Mouse (Mus musculus) heart, embryonic 10.5 days (tissue): ENCODE measurements around the gene Mettl7a2. TPM values are rescaled to one million over a fixed set of nuclear protein-coding genes. Genes with fewer than 3 reads are reported as not detected.
"Not testable (repeated sequence)": the region's sequence is repeated elsewhere in the genome, so short reads cannot be mapped to it uniquely, and the experiment has no call there.

Source experiments
- DNase-seq: peaks from one replicate; pipeline ENCODE4 v3.0.0-alpha.2; 2017; ENCODE audit warnings: low spot score
- H3K27ac ChIP-seq: fragments of 300-500 bp; sonication (generic); 2 replicates; pipeline ENCODE4 v1.5.1; 2016; ENCODE audit warnings: mild to moderate bottlenecking
- H3K27me3 ChIP-seq: fragments of 300-500 bp; sonication (generic); 2 replicates; pipeline ENCODE4 v1.6.1; 2016; ENCODE audit warnings: mild to moderate bottlenecking; ENCODE audit not compliant: poor library complexity, insufficient read depth, severe bottlenecking
- H3K36me3 ChIP-seq: fragments of 300-500 bp; sonication (generic); 2 replicates; pipeline ENCODE4 v1.6.1; 2016; ENCODE audit warnings: mild to moderate bottlenecking, moderate library complexity
- H3K4me1 ChIP-seq: fragments of 300-500 bp; sonication (generic); 2 replicates; pipeline ENCODE4 v1.6.1; 2016; ENCODE audit warnings: mild to moderate bottlenecking
- H3K4me3 ChIP-seq: fragments of 300-500 bp; sonication (generic); 2 replicates; pipeline ENCODE4 v1.5.1; 2016; ENCODE audit warnings: mild to moderate bottlenecking, moderate library complexity
- H3K9me3 ChIP-seq: fragments of 300-500 bp; sonication (generic); 2 replicates; pipeline ENCODE4 v1.6.1; 2016; ENCODE audit warnings: mild to moderate bottlenecking, moderate library complexity
- WGBS: fragments of 180-500 bp; shearing (Covaris S2); methylation state at CpG from one replicate; pipeline ENCODE4 v1.1.7; 2016; 5-methylcytosine and 5-hydroxymethylcytosine counted together
- polyA plus RNA-seq: library from polyadenylated mRNA; unstranded; fragments of >200 nt; fragmentation: Nextera tagmentation; extraction: Ambion mirVana; gene quantifications from 2 replicates; pipeline ENCODE4 v1.2.1, GENCODE M21; 2016

Gene Mettl7a2
- polyA plus RNA-seq, 1 experiment from 2014 or later = not detected

DNA sequence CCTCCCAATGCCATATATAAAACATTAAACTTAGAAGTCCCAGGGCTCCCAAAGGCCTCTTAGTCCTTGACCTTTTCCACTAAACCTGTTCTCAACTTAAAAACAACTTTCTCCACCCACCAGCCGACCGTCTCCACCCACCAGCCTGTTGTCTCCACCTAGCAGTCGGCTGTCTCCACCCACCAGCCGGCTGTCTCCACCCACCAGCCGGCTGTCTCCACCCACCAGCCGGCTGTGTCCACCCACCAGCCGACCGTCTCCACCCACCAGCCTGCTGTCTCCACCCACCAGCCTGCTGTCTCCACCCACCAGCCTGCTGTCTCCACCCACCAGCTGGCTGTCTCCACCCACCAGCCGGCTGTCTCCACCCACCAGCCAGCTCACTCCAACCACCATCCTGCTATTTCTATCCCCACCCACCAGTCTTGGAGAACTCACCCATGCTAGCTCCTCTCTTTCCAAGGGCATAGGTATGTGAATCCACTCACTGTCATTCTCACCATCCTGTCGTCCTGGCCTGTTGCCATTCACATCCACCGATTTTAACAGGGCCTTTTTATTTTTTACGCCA is 28.9 kb upstream of the Mettl7a2 start:
- Histone ChIP-seq H3K36me3 (no peaks in the 10 kb centered on the region), H3K9me3 (no peaks in the 10 kb centered on the region), H3K4me1 (no peaks in the 10 kb centered on the region), H3K27ac (no peak overlapping the region), H3K4me3 (no peak overlapping the region), H3K27me3 (no peaks in the 10 kb centered on the region)
- DNase-seq = no peak
- WGBS = 63% methylated on average over 12 of the region's 12 CpGs

DNA sequence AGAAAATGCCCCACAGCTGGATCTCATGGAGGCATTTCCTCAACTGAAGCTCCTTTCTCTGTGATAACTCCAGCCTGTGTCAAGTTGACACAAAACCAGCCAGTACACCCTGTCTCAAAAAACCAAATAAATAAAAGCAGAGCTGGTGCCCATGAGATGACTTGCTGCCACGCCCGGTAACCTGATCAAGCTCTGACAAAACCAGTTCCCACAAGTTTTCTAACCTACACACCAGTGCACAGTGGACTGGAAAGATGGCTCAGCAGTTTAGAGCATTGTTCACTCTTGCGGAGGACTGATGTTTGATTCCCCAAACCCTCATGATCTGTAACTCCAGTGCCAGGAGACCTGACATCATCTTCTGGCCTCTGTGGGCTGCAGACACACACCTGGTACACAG is 27.8 kb upstream of the Mettl7a2 start:
- H3K4me1 ChIP-seq = no peaks in the 10 kb centered on the region
- no peak for DNase-seq
- no peak overlapping the region for H3K4me3 ChIP-seq
- H3K36me3 ChIP-seq = no peaks in the 10 kb centered on the region
- H3K27ac ChIP-seq = no peak overlapping the region
- H3K9me3 ChIP-seq = no peaks in the 10 kb centered on the region
- WGBS = 87% methylated on average over 3 of the region's 3 CpGs
- no peaks in the 10 kb centered on the region for H3K27me3 ChIP-seq

DNA sequence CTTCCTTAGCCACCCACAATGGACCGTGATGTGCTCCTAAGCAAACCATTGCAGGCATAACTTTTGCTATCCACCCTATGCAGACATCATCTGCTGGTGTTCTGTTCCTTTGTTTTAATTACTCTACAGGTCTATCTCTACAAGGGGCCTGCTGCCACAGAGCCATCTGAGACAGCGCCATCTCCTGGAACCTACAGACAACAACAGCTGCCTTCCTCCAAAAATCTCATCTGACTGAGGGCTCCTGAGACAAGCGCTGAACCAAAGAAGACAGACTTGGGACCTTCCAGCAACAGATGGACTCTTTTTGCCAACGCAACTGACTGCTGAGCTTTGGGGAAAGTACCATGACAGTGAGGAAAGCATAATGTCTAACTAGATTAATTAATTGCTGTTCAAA is 24.9 kb upstream of the Mettl7a2 start:
- not testable (repeated sequence) for H3K27ac ChIP-seq, H3K27me3 ChIP-seq, H3K4me3 ChIP-seq, H3K36me3 ChIP-seq, H3K4me1 ChIP-seq, DNase-seq, H3K9me3 ChIP-seq
- WGBS = 54% methylated on average over 4 of the region's 4 CpGs

DNA sequence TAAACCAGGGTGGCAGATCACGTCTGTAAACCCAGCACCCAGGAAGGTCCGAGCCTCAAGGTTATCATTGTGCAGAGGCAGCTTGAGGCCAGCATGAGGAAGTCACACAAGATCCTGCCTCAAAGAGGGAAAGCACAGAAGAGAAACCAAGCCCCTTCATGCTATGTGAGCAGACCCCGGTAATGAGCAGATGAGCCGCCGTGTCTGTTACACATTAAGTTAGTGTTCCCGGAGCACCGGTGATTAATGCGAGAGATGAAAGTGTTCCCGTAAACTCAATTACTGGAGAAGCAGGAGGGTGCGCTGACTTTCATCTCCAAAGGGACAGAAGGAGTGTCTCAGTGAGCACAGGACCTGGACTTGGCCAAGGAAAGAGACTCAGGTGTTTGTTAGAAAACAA is 23.7 kb upstream of the Mettl7a2 start:
- H3K36me3 ChIP-seq, H3K4me1 ChIP-seq, H3K4me3 ChIP-seq, H3K27me3 ChIP-seq, H3K27ac ChIP-seq, DNase-seq, H3K9me3 ChIP-seq: not testable (repeated sequence)
- 79% methylated on average over 10 of the region's 10 CpGs for WGBS

DNA sequence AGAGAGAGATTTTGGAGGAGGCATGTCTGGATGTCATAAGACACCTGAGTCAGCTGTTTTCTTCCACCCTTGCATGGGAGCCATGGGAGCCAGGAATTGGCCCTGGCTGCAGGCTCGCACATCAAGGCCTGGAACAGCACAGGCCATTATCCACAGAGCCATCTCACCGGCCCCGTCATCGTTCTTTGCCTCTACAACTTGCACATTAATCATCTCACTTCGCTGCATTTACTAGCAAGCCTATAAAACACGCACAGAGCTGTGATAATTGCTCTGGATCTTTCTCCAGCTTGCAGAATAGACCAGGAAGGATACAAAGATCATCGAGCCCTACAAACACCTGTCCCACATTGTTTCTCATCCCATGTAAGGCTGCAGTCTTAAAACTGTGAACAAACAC is 22.3 kb upstream of the Mettl7a2 start:
- H3K27ac ChIP-seq = no peak overlapping the region
- 85% methylated on average over 7 of the region's 7 CpGs for WGBS
- no peaks in the 10 kb centered on the region for H3K4me1 ChIP-seq
- H3K9me3 ChIP-seq = no peaks in the 10 kb centered on the region
- H3K4me3 ChIP-seq = no peak overlapping the region
- DNase-seq = no peak
- no peaks in the 10 kb centered on the region for H3K36me3 ChIP-seq
- no peaks in the 10 kb centered on the region for H3K27me3 ChIP-seq

DNA sequence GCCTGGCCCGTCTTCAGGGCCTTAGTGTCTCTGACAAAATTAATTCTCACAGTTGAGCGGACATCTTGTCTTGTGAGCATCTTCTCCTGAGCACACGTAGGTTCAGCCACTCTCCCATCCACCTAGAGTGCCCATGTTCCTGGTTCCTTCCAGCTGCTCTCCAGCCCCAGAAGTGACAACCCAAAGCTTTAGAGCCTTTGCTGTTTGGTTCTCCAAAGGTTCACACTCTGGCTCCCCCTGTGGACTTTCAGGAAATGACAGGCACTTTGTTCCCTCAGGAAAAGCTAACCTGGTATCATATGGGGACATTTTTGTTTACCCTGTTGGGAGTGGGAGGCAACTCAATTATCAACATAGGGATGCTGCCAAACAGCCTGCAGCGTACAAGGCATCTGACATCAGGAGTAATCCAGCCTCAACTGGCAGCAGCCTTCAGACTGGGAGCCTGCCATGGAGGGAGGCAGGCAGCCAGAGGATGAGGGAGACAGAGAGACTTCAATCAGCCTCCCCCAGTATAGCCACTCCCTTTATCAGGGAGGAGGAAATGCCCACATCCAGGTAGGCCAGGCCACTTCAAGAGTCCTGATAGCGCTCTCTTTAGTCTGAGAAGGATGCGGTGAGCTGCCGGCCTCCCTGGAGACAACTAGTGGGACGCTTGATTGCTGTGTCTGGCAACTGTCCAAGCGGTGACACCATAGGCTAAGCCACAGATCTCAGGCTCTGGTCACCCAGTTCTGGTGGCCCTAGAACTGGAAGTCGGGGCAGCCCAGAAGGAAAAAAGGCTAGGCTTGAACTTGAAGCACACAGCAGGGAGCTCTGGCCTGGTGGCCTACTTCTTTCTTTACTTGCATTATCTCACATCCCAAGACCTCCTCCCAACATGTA is 20.7 kb upstream of the Mettl7a2 start:
- 56% methylated on average over 3 of the region's 10 CpGs for WGBS
- H3K27ac ChIP-seq, H3K9me3 ChIP-seq, H3K4me1 ChIP-seq, DNase-seq, H3K27me3 ChIP-seq, H3K36me3 ChIP-seq, H3K4me3 ChIP-seq: not testable (repeated sequence)

DNA sequence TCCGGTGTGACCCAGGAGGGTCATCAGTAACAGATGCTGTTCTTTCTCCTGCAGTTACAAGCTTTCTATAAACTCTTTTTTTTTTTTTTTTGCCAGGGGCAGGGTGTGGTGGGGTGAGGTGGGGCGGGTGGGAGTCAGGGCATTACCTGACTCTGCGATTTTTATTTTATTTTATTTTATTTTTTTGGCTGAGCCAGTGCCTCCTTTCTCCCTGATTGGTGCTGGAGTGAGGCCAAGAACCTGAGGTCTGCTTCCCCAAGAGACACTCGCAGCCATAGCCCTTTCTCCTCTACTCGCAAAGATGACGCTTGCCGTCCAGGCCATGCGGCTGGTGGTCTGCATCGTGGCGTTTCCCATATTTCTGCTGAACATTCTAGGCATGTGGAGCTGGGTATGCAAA is 18.4 kb upstream of the Mettl7a2 start, which contains the start of gene Mettl7a3:
TSS of gene Mettl7a3 (plus strand) at position 301 of the 400 bp plus-strand sequence.
- Histone ChIP-seq H3K36me3 (no peaks in the 10 kb centered on the region), H3K27ac (no peak within 1 kb of the TSS), H3K9me3 (no peaks in the 10 kb centered on the region), H3K27me3 (no peaks in the 10 kb centered on the region), H3K4me3 (no peak within 1 kb of the TSS), H3K4me1 (no peaks in the 10 kb centered on the region)
- WGBS = 84% methylated on average over 10 of the region's 10 CpGs
- DNase-seq = no peak

DNA sequence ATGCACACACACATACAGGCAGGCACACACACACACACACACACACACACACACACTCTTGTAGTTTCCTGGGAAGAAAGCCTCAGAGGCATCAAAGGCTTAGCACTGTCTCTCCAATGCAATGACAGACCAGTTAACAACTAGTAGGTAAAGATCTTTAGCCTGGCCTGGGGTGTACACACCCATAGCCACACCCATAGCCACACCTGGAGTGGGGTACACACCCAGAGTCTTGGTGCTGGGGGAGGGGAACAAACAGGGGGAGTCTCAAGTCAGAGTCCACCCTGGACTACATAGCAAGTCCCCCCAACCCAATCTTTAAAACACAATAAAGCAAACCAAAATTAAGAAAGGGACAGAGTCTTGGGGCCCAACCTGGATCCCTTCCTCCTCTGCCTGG is 15.7 kb upstream of the Mettl7a2 start:
- H3K9me3 ChIP-seq, H3K36me3 ChIP-seq, H3K4me3 ChIP-seq, DNase-seq, H3K27ac ChIP-seq, H3K27me3 ChIP-seq, H3K4me1 ChIP-seq: not testable (repeated sequence)

DNA sequence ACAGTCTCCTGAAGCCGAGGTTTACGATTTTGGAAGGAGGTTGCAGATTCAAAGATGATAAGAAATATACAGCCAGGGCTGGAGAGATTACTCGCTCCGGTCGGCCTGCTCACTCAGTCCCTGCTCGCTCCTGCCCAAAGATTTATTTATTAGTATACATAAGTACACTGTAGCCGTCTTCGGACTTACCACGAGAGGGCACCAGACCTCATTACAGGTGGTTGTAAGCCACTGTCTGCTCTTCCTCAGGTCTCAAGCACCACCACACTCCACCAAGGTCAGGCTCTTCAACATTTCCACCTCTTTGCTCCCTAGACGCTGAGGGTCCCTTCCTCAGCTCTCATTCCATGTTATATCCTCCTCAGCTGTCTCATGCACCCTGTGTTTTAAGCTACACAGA is 15.2 kb upstream of the Mettl7a2 start:
- H3K9me3 ChIP-seq, H3K4me1 ChIP-seq, H3K27me3 ChIP-seq, DNase-seq, H3K4me3 ChIP-seq, H3K27ac ChIP-seq, H3K36me3 ChIP-seq: not testable (repeated sequence)
- 41% methylated on average over 10 of the region's 10 CpGs for WGBS

DNA sequence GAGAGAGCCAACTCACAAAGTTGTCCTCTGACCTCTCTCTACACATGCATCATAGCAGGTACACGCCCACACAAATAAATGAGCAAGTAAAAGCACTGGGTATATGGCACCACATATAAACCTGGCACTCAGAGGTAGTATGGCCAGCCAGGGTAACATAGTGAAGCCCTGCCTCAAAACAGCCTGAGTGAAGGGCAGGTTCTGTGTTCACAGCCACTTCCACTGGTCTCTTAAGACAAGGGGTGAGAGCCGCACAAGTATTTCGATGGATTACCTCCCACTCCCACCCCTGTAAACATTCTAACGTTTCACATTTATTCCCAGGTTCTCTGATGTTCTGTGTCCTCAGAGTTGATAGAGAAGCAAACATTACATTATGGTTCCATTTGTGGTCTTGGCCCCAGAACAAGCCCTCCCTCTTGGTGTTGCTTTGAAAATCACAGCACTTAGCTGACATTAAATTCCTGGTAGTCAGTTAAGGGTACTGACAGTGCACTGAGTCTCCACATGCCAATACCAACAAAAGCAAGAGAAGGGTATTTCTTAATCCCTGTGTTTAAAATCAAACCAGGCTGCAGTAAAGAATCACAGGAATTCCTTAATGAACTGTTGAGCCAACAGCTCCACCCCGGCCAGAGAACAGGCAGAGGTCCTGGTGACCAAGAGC is 11.6 kb upstream of the Mettl7a2 start:
- not testable (repeated sequence) for H3K4me3 ChIP-seq, H3K36me3 ChIP-seq
- 81% methylated on average over 5 of the region's 5 CpGs for WGBS

DNA sequence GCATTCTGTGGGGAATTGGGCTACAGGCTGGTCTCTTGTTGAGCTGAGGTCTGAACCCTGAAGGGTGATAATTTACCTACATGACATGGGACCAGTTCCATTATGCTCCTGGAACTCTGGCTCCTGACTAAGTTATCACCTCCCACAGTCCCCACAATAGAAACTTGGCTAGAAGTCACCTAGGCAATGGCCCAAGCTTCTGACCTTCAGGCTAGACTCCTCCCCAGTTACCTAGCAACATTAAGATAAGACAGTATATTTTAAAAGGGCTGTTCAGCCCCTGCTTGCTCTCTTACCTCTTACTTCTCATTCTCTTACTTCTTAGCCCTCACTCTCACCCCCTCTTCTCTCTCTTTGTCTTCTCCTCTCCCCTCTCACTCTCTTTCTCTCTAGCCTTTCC is 7.5 kb upstream of the Mettl7a2 start:
- no peaks in the 10 kb centered on the region for H3K27me3 ChIP-seq
- no peak overlapping the region for H3K27ac ChIP-seq
- no peak overlapping the region for H3K4me3 ChIP-seq
- no peak for DNase-seq
- H3K36me3 ChIP-seq = no peaks in the 10 kb centered on the region
- H3K9me3 ChIP-seq = 0 out of 2 replicates have a peak, but pooled peaks cover 5% of the 10 kb centered on the region
- H3K4me1 ChIP-seq = peaks cover 15% of the 10 kb centered on the region

More for the DNA sequence above, 11.6 kb upstream of the Mettl7a2 start:
- not testable (repeated sequence) for DNase-seq, H3K27ac ChIP-seq, H3K9me3 ChIP-seq, H3K4me1 ChIP-seq, H3K27me3 ChIP-seq

DNA sequence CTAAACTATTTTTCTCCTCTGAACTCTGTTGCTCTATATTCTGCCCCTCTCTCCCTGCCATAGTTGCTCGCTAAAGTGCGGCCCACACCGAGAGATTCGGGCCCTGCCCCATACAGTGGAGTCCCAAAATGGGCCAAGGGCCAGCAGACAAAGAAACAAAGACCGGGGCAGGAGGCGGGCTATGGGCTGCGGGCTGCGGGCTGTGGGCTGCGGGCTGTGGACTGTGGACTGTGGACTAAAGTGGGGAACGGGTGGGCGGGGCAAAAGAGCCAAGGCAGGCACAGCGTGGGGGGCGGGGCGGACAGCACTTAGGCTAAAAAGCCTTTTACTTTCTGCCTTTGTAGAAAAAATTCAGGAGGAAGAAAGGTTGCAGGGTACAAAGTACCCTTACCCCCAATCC is 6.2 kb upstream of the Mettl7a2 start:
- Histone ChIP-seq H3K27ac (no peak overlapping the region; the same call in 1 of the 2 replicates), H3K4me3 (no peak overlapping the region), H3K36me3 (no peaks in the 10 kb centered on the region), H3K9me3 (0 out of 2 replicates have a peak, but pooled peaks cover 5% of the 10 kb centered on the region), H3K27me3 (no peaks in the 10 kb centered on the region), H3K4me1 (peaks cover 23% of the 10 kb centered on the region)
- 64% methylated on average over 14 of the region's 14 CpGs for WGBS
- no peak for DNase-seq

DNA sequence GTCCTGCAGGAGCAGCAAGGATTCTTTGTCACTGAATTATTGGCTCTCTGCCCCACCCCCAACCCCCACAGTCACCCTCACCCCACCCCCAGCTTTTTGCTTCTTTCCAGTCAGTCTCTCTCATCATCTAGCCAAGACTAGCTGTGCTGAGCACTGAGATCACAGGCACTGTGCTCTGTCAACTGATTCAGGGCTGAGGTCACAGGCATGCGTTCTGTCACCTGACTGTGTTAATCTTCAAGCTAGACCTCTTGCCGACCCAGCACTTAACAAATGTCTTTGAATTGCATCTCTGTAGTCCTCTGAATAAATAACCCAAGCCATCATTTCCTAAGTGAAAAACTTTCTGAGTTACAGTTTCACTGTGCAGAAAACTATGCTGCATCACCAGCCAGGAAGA is 3.5 kb upstream of the Mettl7a2 start:
- Histone ChIP-seq H3K4me1 (peaks cover 25% of the 10 kb centered on the region), H3K36me3 (no peaks in the 10 kb centered on the region), H3K9me3 (0 out of 2 replicates have a peak, but pooled peaks cover 5% of the 10 kb centered on the region), H3K4me3 (0 out of 2 replicates have a peak overlapping the region, but pooled peaks have one; percentile 12), H3K27me3 (no peaks in the 10 kb centered on the region), H3K27ac (0 out of 2 replicates have a peak overlapping the region, but pooled peaks have one; percentile 47)
- no peak for DNase-seq
- WGBS = 33% methylated on average over 2 of the region's 2 CpGs
